Mouse (Mus musculus): Measurements from ENCODE around the gene Kynu.

The Kynu gene

DNA sequence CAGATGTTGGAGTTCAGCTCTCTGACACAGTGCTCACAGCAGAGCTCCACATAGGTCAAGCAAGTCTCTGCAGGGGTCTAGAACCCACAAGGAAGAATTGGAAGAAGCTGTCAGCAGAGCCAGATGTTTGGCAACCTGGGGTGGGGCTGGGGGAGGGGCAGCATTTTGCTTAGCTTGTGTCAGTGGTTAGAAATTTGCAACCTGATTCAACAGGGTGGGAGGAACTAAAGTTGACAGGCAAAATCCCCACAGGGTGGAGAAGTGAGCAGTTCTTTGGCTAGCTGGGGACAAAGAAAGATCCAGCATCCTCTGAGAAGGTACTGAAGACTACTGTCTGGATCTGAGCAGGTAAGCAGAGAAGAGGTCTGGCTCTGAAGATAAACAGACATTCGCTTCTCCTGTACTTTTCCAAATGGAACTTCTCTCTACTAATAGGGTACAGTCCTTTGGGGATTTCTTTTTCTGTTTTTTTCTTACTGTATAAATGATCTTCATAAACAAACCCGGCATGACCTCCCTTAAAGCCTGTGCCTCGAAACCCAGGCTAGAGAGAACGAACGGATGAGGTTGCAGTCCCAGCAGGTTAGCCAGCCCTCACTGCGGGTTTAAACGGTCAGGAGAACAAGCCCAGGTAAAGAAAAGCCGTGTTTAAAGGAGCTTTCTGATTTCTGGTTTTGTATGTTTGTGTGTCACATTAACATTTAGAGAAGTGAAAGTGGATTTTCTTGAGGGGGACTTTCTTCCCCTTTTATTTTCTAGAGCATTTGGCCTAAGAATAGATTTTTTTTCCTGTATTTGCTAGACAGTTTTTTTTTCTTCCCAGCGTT is at the start of gene Kynu:
Gene Kynu (plus strand): TSS at position 268 of the 827 bp plus-strand sequence.
- no peak for DNase-seq (ENCODE audit: low read depth, low spot score)

DNA sequence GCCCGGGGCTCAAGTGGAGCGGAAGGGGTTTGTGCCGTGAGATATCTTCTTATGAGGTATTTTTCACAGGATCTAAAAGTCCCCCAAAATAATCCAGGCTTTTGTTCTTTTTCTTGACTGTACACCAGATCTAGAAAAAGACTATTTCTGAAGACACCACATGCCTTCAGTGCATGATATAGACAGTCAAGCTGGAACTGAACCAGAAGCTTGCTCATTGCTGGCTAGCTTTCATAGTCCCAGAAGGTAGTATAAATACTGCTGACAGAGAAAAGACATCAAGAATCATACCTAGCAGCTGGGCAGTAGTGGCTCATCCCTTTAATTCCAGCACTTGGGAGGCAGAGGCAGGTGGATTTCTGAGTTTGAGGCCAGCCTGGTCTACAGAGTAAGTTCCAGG is 48.9 kb upstream of the Kynu start:
- DNase-seq (ENCODE audit: low read depth, low spot score): no peak

DNA sequence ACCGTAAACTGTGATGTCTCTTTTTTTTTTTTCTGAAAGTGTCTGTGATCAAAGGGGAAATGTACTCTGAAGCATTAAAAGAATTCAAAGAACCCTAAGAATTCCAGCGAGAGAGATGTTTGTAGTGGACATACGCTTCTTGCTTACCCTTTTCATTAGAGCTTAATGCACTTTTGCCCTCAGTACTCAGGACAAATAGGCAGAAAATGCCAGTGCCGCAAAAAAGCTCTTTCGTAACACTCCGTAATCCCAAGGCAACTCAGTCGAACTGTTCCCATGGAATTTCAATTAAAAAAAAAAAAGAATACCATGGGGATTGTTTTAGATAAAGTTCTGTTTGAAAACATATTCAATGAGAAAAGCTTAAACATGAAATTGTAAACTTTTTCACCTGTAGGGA is 41.3 kb upstream of the Kynu start:
- no peak for DNase-seq (ENCODE audit: low read depth, low spot score)

DNA sequence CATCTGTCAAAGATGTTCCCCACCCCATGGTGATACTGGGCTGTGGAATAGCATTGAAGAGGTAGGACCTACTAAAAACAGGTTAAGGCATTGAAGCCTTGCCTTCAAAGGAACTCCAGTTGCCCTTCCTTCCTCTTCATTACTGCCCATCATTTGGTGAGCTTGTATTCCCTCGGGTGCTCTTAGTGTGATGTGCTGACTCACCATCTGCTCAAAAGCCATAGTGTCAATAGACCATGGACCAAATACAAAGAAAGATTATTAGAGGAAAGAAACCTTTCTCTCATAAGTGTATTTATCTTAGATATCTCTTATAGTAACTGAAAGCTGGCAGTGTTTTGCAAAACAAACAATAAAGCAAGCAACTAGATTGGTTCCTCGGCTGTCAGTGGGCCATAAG is 20.7 kb upstream of the Kynu start:
- DNase-seq (ENCODE audit: low read depth, low spot score): no peak

DNA sequence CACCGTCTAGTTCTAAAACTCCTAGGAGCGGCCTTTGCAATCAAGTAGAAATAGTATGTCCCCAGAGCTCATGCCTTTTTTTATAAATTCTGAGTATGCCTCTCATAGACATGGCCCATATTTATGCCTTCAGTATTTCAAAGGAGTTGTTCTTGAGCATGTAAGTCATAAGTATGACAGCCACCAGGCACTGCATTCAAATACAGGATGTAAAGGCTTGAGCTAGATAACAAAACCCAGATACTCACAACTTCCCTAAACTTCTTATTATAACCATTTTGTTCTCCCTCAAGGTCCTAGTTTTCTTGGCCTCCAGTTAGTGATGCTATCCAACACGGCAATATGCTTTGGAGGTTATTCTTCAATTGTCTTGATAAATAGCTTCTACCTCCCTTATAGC is 12.5 kb upstream of the Kynu start:
- no peak for DNase-seq (ENCODE audit: low read depth, low spot score)

DNA sequence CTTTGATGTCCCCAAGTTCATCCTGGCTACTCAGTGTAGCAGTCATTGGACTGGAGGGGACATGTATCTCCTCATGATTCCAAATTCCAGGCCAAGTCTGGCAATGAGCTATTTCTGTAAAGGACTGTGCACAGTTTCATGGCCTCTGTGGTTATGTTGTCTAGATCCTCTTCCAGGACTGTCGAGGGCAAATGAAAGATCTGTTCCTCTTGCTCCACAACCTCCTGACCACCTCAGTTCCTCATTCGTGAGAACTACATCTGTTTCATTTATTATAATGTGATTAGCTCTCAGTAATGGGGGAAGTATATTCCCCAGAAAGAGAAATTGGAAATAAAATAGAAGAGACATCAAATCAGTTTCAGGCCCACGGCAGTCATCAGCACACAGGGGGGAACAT is 9.5 kb upstream of the Kynu start:
- DNase-seq (ENCODE audit: low read depth, low spot score): no peak

DNA sequence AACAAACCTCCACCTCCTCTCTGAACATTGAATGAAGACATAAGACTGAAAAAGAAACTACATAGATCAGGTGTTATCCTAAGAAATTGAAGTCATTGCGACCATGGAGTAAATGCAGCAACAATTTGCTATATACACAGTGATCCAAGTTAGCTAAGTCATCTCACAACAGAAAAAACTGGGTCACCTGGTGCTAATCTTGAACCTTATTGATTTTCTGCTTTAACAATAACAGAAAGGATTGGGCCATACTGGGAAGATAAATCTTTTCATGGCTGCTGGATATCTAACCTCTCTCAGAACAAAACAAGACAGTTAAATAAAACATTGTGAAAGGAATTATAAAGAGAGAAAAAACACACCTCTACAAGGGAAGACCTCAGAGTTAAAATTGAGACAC is 8.7 kb upstream of the Kynu start:
- no peak for DNase-seq (ENCODE audit: low read depth, low spot score)

DNA sequence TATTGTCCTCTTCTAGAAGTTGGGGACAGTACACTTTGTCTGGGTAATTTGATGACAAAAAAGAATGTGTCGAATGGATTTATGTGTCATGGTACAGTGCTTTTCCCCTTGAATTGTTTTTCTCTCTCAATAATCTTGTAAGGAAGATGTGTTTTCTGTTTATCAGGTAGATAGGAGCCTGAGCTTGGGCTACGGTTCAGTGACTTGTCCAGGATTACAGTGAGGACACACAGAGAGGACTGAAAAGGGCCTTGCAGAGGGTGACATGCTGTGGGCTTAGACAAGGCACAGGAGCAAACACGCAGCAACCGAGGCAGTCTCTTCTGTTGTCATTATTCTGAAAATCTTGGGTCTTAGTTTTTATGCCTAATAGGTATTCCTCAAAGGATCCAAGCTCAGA is 913 bp upstream of the Kynu start:
- no peak for DNase-seq (ENCODE audit: low read depth, low spot score)

DNA sequence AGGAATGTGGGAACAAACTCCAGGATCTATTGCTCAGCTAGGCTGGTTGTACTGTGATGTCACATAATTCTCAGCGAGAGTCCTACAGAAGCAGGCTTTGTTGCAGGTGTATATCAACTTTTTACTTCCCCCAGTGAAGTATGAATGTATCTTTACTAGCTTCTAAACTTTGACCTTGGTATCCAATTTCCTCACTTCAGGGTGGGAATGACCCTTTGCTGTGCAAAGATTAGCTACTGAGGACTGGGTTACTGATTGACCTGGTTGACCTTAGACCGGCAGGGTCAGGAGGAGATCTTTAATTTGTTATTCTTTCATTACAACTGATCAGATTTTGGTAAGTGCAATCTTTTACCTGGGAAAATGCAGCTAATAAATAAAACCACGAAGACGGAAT is 758 bp downstream of the Kynu start:
- no peak for DNase-seq (ENCODE audit: low read depth, low spot score)

DNA sequence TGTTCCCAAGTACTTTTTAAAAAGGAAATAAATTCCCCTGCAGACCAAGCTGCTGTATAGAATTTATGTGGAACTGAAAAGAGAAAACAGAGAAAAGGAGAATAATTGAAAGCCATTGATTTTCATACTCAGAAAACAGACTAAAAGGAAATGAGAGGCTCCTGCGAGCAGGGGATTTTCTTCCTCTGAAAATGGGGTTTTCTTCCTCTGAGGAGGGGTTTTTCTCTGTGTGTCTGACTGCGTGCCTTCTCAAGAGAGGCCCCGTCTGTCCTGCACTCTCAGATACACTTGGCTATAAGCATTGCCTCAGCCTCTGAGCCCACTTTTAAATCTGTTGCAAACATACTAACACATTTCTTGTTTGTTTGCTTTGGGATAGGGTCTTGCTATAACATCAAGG is 1.9 kb downstream of the Kynu start:
- DNase-seq (ENCODE audit: low read depth, low spot score): no peak

DNA sequence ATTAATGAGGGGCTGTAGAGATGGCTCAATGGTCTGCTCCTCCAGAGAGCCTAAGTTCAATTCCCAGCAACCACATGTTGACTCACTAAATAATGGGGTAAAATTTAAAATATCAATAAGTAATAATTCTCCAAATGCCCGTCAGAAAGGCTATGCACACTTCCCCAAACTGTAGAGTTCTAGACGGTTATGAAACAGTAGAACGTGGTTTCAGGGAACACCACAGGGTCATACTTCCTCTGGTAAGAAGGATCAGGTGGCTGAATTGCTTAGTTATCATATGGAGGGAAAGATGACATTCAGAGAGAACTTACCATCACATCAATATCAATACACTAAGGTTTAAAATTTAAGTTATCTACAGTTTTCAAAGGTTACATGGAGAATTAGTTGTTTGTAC is 6.1 kb downstream of the Kynu start:
- no peak for DNase-seq (ENCODE audit: low read depth, low spot score)

DNA sequence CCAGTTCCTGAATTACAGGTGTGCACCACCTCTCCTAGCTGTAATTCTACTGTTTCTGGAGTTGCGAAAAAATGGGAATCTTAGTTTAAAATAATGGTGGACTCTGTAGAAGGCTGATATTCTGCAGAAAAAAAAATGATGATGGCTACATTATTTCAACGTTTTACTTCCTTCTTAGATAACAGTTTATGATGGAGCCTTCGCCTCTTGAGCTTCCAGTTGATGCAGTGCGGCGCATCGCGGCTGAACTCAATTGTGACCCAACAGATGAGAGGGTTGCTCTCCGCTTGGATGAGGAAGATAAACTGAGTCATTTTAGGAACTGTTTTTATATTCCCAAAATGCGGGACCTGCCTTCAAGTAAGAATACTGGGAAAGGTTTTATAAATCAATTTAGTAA is 7.7 kb downstream of the Kynu start:
- DNase-seq (ENCODE audit: low read depth, low spot score): no peak

DNA sequence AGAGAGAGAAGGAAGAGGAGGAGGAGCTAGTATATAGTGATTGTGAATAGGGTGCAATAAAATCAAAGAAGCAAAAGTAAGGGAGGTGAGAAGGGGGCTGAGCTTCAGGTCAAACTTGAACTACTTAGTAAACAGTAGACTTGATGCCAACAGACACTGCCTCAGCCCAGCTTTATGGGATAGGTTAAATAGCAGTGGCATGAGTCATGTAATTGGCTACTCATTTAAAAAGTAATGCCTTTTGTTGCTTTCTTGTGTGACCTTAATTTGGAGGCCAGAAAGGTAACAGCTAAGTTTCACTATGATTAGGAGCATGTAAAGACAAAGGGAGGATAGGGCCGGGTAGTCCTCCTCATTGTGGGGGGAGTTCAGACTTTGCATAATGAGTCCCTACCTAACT is 13.3 kb downstream of the Kynu start:
- DNase-seq (ENCODE audit: low read depth, low spot score): no peak

DNA sequence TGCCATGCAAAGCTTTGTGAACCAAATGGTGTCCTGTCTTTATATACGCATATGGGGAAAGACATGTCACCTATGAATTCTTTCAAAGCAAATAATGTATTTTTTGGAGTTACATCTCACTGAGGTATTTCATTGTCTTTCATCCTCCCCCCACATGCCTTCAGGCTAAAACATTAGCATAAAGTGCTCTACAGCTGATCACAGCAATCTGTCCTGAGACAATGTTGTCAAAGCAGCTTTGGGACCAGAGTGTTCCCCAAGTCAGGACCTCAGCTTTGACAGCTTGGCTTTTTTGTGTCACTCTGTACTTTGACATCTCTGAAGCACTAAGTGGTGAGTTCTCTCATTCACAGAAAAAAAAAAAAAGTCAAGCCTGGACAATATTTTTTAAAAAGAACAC is 18.4 kb downstream of the Kynu start:
- DNase-seq (ENCODE audit: low read depth, low spot score): no peak

DNA sequence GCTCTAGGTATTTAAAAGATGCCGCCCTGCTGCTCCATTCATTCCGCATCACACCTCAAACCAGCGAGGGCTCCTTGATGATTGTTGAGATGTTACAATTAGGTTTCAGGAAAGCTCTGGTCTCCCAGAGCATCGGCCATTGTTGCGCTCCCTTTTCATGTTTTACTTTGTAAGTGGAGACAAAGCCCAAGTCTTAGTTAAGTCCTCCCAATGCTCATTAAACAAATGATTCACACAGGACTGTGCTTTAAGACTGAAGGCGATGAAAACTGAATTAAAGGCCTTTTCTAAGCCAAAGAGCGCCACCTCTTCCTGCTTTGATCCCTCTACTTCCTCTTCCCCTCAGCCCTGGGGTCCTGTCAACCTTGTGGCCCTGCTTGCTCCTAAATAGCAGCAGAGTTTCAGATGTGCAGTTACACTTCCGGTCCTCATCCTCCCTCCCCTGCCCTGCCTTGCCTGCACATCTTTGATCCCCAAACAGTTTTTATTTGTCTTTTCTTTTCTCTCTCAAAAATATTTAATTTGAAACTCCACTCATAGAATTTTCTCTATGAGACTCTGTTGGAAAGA is 28.2 kb downstream of the Kynu start:
- no peak for DNase-seq (ENCODE audit: low read depth, low spot score)

DNA sequence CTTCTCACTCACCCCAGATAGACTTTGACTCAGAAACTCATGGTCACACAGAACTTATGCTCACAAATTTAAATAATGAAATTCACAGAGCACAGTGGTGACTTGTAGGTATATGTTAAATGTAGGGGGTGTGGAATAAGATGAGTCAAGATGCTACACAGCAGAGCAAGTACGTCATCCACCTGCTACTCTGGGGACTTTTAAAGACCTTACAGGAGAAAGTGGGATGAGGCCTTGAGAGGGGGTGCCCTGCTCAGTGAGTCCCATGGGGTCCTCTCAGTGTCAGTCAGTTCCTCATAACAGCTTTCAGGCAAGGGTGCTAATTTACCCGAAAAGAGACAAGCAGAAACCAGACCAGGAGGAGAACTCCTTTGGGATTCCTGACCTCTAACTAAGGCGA is 30.4 kb downstream of the Kynu start:
- no peak for DNase-seq (ENCODE audit: low read depth, low spot score)

DNA sequence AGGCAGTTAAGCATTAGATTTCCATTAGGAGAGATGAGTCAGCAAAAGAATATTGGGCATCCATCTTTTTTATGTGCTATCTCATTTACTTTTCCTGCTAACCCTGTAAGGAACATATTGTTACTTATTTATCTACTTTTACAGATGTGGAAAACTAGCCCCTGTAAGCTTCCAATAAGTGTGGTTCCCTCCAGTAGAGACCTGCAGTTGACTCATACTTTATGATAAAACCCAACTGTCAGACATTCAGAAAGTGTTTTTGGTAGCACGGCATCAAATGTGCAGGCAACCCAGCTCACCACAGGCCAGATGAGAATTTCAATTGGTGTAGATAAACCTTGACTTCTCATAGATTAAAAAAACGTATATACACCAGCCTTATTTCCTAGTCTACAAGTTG is 32.7 kb downstream of the Kynu start:
- no peak for DNase-seq (ENCODE audit: low read depth, low spot score)

DNA sequence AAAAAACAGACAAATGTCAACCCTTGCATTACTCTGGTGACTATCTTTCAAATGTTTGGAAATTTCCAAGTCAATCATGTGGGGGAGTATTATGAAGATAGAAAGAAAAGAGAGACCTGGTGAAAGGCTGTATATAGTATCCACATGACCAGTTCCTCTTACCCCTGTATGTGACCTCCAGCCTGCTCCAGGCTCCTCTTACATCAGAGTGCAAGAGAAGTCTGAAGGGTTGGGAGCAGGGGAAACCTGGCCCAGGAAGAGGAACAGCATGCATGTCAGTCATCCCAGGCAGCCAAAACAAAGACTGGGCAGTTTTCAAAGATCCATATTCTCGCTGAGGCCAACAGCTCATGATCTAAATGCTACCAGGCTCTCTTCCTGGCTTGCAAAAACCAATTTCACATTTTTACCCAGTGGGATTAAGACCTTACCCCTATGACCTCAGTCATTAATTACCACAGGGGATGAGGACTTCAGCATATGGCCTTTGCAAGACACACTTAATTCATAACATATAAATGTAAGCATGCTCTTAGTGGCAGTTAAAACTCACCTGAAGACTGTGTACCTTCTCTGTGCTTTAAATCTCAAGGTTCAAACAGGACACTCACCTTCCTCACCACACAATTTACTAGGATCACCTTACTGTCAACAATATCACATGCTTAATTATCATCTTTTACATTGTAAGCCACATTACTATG is 37.0 kb downstream of the Kynu start:
- no peak for DNase-seq (ENCODE audit: low read depth, low spot score)

DNA sequence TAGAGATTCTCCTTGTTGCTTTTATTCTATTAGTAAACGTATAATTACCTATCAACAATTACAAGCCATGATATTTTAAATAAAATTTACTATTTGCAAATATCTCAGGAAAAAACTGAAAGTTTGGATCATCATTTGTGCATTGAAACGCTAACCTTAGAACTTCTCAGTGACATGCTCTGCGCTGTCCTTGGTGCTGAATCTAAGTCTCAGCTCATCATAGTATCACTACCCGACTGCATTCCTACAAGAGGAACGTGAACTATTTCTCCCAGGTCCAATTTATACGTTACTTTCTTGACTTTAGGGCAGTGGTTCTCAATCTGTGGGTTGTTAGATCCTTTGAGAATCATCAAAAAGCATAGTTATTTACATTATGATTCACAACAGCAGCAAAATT is 58.4 kb downstream of the Kynu start:
- DNase-seq (ENCODE audit: low read depth, low spot score): peak; percentile 58

DNA sequence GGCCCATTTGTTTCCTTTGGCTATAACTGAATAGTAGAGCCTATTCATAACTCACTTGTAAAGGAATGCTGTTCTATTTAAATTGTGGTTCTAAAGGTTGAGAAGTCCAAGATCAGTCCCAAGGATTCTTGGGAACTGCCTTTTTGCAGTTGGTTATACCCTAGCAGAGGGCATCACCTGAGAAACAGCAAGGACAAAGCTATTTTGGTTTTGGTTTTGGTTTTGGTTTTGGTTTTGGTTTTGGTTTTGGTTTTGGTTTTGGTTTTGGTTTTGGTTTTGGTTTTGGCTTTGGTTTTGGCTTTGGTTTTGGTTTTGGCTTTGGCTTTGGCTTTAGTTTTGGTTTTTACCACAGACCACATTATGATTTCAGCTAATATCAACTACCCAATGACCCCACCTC is 66.0 kb downstream of the Kynu start:
- no peak for DNase-seq (ENCODE audit: low read depth, low spot score)

DNA sequence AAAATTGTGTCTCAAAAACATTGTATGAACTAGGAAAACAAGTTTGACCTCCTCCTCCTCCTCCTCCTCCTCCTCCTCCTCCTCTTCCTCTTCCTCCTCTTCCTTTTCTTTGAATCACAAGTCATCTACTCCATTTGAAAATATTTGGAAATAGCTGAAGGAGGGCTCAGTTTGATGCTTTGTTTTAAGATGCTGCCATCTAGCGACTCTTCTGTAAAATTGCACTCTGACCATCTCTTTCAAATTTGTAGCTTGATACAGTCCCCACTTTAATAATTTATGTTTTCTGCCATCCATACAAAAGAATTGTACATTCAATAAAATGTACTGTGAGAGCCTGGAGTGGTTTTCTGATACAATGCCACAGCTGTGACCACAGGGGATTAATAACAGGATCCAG is 67.7 kb downstream of the Kynu start:
- DNase-seq (ENCODE audit: low read depth, low spot score): peak; percentile 29

DNA sequence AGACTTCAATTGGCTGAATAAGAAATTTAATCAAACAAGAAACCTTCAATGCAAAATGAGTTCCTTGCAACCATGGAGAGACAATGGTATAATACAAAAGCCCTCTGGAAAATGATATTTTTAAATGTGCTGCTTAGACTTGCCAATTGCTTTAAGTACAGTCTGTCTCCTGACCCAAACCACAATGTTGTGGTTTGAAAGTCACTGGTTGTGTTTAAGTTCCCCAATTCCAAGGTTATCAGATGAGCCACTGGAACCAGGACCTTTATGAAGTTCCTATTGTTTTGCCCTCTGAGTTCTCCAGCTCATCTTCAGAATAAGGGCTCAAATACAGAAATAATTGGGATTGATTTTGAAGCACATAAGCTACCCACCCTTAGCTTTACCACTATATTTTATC is 76.7 kb downstream of the Kynu start:
- DNase-seq (ENCODE audit: low read depth, low spot score): no peak

DNA sequence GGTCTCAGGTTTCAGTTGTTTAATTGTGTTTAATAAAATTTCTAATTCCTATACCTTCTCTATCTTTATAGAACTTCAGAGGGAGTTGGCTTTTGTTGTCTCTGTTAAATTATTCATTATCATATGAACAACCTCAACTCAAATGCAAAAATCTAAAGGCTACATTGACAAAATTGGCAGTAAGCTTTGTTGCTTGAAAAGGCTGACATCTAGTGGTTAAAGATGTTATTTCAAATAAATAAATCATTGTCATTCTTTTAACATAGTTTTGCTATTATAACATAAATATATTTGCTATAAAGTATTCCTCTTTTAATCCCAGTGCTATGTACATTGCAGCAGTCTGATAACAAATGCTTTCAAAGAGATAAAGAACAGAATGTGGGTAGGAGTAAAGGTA is 81.4 kb downstream of the Kynu start:
- DNase-seq (ENCODE audit: low read depth, low spot score): peak; percentile 22
